Mouse (Mus musculus) testis, postnatal 10 days (tissue): Measurements from ENCODE around the gene Thbs1.

Source experiments
- DNase-seq: peaks from one replicate; pipeline ENCODE4 v3.0.0; 2021; ENCODE audit warnings: low spot score

The Thbs1 gene

DNA sequence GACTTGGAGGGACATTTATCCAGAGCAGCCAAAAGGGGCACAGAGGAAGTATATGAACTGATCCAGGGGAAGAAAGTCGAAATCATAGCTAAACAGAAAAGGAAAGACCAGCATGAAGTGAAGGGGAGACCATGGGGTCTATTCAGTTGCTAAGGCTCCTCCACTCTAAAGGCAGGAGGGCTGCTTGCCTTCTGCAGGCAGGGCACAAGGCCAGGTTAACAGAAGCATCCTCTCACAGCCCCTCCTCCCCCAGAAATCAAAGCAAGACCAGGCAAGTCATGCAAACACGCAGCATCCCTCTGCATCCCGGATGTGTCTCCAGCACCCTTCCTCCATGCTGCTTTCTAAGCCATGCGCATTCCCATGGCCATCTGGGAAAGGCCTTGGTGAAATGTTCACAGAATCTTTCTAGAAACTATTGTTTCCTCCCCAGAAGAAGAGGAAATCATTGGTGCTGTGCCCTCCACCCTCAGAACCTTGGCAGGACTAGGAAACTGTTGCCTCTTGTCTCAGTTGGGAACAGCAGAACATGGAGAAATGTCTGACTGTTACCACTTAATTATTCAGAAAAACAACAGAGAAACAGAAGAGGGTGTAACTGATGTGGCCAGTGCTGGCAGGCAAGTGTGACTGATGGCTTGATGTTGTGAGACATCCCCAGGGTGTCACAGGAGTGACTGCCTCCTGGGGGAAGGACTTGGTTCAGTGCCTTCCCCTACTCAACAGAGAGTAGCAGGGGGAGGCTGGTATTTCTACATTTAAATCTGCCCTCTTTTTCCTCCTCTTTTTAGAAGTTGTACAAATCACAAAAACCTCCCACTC is 36.9 kb downstream of the Thbs1 start:
- no peak for DNase-seq

GRCm38 (mm10) chr2:118149855-118150563 is 38.3 kb downstream of the Thbs1 start:
- no peak for DNase-seq

- no peak for DNase-seq
These were observed 46.4 kb downstream of the Thbs1 start for GRCm38 (mm10) chr2:118158095-118158494.

GRCm38 (mm10) chr2:118159126-118159525 is 47.5 kb downstream of the Thbs1 start:
- no peak for DNase-seq

GRCm38 (mm10) chr2:118160547-118160946 is 48.9 kb downstream of the Thbs1 start:
- no peak for DNase-seq

DNA sequence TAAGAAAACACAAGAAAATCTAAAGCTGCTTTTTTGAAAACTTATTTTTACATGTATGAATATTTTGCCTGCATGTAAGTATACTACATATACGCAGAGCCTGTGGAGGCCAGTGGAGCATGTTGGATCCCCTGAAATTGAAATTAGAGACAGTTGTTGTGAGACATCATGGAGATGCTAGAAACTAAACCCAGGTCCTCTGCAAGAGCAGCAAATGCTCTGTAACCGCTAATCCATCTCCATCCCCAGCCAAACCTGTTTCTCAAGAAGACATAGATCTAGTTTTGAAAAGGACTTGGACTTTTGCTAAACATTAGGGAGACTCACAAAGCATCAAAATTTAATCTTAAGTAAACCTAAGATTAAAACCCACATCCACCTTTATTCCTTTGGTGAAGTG is 49.3 kb downstream of the Thbs1 start:
- no peak for DNase-seq

- DNase-seq = no peak
These were observed 50.8 kb downstream of the Thbs1 start for GRCm38 (mm10) chr2:118162486-118162885.

DNA sequence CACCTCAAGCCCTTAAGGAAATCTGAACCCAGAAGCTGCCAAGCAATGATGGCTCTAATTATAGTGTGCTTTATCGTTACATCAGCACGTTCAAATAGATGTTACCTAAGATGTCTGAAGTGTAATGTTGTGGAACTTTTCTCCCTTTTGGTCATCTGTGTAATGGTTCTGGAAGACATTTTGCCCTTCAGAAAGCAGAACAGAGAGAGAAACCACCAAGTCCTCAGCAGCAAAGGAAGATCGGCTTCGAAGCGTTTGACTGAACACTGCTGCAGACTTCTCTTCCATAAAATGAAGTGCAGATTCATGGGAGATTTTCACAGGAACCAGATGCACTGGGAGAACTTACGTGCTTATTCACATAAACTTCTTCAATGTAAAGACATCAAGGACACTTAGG is 52.5 kb downstream of the Thbs1 start:
- no peak for DNase-seq

GRCm38 (mm10) chr2:118165691-118166090 is 54.0 kb downstream of the Thbs1 start:
- DNase-seq = no peak

DNA sequence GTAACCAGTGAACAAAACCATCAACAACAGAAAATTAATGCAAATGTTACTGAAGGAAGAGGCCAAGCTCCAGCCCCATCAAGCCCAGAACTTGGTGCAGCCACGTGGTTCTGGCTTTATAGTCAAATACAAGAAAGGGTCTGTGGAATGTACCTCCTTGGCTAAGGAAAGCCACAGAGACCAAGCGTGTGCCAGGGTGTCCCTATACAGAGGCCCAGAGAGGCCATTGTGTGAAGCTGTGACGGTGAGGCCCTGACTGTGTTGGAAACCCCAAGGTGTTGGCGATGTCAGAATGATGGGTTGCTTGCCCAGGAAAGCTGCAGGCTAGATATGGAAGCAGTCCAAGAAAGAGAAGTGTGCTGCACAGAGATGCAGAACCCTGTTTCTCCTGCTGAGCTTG is 56.1 kb downstream of the Thbs1 start:
- no peak for DNase-seq

DNA sequence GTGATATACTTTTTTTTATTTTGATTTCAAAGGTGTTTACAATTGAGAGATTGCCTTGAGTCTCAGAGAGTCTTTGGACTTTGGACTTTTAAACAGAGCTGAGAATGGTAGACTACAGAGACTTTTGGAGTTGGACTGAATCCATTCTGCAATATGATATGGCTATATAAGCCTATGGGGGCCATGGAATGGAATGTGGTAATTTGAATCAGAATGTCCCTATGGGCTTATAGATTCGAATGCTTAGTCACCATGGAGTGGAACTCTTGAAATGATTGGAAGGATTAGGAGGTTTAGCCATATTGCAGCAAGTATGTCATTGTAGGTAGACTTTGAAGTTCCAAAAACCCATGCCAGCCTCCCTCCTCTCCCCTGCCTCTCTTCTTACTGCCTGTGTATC is 56.5 kb downstream of the Thbs1 start:
- DNase-seq = no peak

GRCm38 (mm10) chr2:118174558-118175383 is 63.1 kb downstream of the Thbs1 start:
- DNase-seq = no peak
